Mouse (Mus musculus): Measurements from ENCODE around the gene Scp2.

GRCm38 (mm10) chr4:108110706-108111105 lies 34.1 kb downstream of the Scp2 start:
- TF ChIP-seq EP300 (IDR thresholded peaks at IDR 0.05; ENCODE audit: low read depth) (no peak), CTCF (IDR thresholded peaks at IDR 0.05; ENCODE audit: low read depth) (no peak)

All from heart, postnatal 0 days (tissue).